Mouse (Mus musculus): ENCODE data around the gene Sez6l2. TPM values are rescaled to one million over a fixed set of nuclear protein-coding genes. Genes with fewer than 3 reads are reported as not detected.

Gene Sez6l2
- total RNA-seq, 2 experiments from 2014 or later: 0.45 TPM; not detected in 1

DNA sequence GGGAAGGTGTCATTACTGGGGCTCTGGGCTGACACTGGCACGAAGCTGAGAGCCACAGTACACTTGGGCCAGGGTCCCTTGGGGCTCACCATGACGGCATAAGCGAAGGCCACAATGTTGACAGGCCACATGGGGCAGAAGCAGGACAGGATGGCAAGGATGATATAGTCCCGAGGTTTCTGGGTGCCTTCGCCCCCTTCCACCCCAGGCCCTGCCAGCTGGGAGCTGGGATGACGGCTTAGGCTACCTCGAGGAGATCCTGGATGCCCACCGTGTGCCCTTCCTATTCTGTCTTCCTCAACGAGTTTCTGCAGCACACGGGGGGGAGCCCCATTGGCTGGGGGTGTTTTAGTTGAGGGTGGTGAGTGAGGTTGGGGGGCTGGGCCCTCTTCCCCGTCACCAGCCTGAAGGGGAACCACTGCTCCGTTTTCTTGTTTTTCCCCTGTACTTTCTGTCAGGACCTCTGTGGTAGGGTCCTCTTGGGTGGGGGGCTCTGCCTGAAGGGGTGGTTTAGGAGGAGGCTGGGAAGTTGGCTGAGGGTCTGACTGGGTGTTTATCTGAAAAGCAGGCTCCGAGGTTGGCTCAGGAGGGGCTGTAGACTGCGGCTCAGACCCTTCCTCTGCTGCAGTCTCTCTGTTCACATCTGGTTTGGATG lies 69.1 kb downstream of the Sez6l2 start:
- no peak for ATAC-seq (replicated peaks; ENCODE audit: low FRiP score, poor library complexity, severe bottlenecking)

DNA sequence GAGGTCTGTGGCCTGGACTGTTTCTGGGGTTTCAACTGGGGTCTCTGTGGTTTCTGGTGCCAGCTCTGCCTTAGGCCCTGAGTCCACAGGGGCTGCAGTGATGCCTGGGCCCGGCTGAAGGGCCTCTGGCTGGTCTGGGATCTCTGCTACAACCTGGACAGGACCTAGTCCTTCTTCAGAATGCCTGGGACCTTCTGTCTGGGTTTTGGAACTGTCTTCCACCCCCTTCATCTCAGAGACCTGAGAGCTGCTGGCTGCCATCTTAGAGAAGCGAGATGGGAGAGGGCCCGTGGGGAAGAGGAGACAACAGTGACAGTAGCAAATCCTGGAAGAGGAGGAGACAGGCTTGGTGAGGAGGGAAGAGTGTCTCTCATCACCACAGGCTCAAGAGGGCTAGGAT lies 69.7 kb downstream of the Sez6l2 start:
- ATAC-seq (replicated peaks; ENCODE audit: low FRiP score, poor library complexity, severe bottlenecking): no peak

Other genes with a start within 250 kb of the Sez6l2 start
- gene Coro1a, start 242.8 kb upstream of the Sez6l2 start, total RNA-seq (2015; ENCODE audit: low replicate concordance): 103 and 171 TPM in 2 replicates
- gene Coro1a, start 242.8 kb upstream of the Sez6l2 start, total RNA-seq (2017; ENCODE audit: low replicate concordance): 101 and 106 TPM in 2 replicates
- 46.5 and 49.0 TPM in 2 replicates for gene Mapk3, start 191.0 kb upstream of the Sez6l2 start, total RNA-seq (2015; ENCODE audit: low replicate concordance)
- gene Mapk3, start 191.0 kb upstream of the Sez6l2 start, total RNA-seq (2017; ENCODE audit: low replicate concordance): 18.6 and 19.3 TPM in 2 replicates
- gene Gdpd3, start 184.2 kb upstream of the Sez6l2 start, total RNA-seq (2015; ENCODE audit: low replicate concordance): 9.2 and 11.9 TPM in 2 replicates
- gene Gdpd3, start 184.2 kb upstream of the Sez6l2 start, total RNA-seq (2017; ENCODE audit: low replicate concordance): 8.1 TPM in 1 of 2 replicates, not detected in the other
- 182 and 256 TPM in 2 replicates for gene Ypel3, start 173.6 kb upstream of the Sez6l2 start, total RNA-seq (2015; ENCODE audit: low replicate concordance)
- 61.6 and 74.1 TPM in 2 replicates for gene Ypel3, start 173.6 kb upstream of the Sez6l2 start, total RNA-seq (2017; ENCODE audit: low replicate concordance)
- gene Tbx6, start 169.1 kb upstream of the Sez6l2 start, total RNA-seq (2015; ENCODE audit: low replicate concordance): 2.1 and 4.3 TPM in 2 replicates
- gene Tbx6, start 169.1 kb upstream of the Sez6l2 start, total RNA-seq (2017; ENCODE audit: low replicate concordance): 2.6 and 2.7 TPM in 2 replicates
- 63.7 and 105 TPM in 2 replicates for gene Ppp4c, start 158.1 kb upstream of the Sez6l2 start, total RNA-seq (2015; ENCODE audit: low replicate concordance)
- 52.8 and 67.6 TPM in 2 replicates for gene Ppp4c, start 158.1 kb upstream of the Sez6l2 start, total RNA-seq (2017; ENCODE audit: low replicate concordance)
- not detected in 2 replicates for gene Fam57b, start 152.9 kb upstream of the Sez6l2 start, total RNA-seq (2015; ENCODE audit: low replicate concordance)
- not detected in 2 replicates for gene Fam57b, start 152.9 kb upstream of the Sez6l2 start, total RNA-seq (2017; ENCODE audit: low replicate concordance)
- not detected in 2 replicates for gene 4930451I11Rik, start 118.9 kb upstream of the Sez6l2 start, total RNA-seq (2015; ENCODE audit: low replicate concordance)
- not detected in 2 replicates for gene 4930451I11Rik, start 118.9 kb upstream of the Sez6l2 start, total RNA-seq (2017; ENCODE audit: low replicate concordance)
- not detected in 2 replicates for gene Doc2a, start 103.1 kb upstream of the Sez6l2 start, total RNA-seq (2015; ENCODE audit: low replicate concordance)
- gene Doc2a, start 103.1 kb upstream of the Sez6l2 start, total RNA-seq (2017; ENCODE audit: low replicate concordance): not detected in 2 replicates
- gene Hirip3, start 88.6 kb upstream of the Sez6l2 start, total RNA-seq (2015; ENCODE audit: low replicate concordance): 50.8 and 63.3 TPM in 2 replicates
- gene Hirip3, start 88.6 kb upstream of the Sez6l2 start, total RNA-seq (2017; ENCODE audit: low replicate concordance): 193 and 296 TPM in 2 replicates
- gene Ino80e, start 88.2 kb upstream of the Sez6l2 start, total RNA-seq (2015; ENCODE audit: low replicate concordance): 19.1 and 20.1 TPM in 2 replicates
- gene Ino80e, start 88.2 kb upstream of the Sez6l2 start, total RNA-seq (2017; ENCODE audit: low replicate concordance): 20.2 and 30.4 TPM in 2 replicates
- gene Taok2, start 65.9 kb upstream of the Sez6l2 start, total RNA-seq (2015; ENCODE audit: low replicate concordance): 23.1 and 38.2 TPM in 2 replicates
- gene Taok2, start 65.9 kb upstream of the Sez6l2 start, total RNA-seq (2017; ENCODE audit: low replicate concordance): 65.6 and 76.2 TPM in 2 replicates
- gene Tmem219, start 27.6 kb upstream of the Sez6l2 start, total RNA-seq (2015; ENCODE audit: low replicate concordance): 3.2 and 5.4 TPM in 2 replicates
- 4.0 and 10.4 TPM in 2 replicates for gene Tmem219, start 27.6 kb upstream of the Sez6l2 start, total RNA-seq (2017; ENCODE audit: low replicate concordance)
- 21.6 TPM in 1 of 2 replicates, not detected in the other for gene Kctd13, start 21.7 kb upstream of the Sez6l2 start, total RNA-seq (2015; ENCODE audit: low replicate concordance)
- gene Kctd13, start 21.7 kb upstream of the Sez6l2 start, total RNA-seq (2017; ENCODE audit: low replicate concordance): 0.53 and 3.3 TPM in 2 replicates
- gene Asphd1, start 981 bp upstream of the Sez6l2 start, total RNA-seq (2015; ENCODE audit: low replicate concordance): not detected in 2 replicates
- gene Asphd1, start 981 bp upstream of the Sez6l2 start, total RNA-seq (2017; ENCODE audit: low replicate concordance): not detected in 2 replicates
- 29.8 and 30.3 TPM in 2 replicates for gene Cdipt, start 25.4 kb downstream of the Sez6l2 start, total RNA-seq (2015; ENCODE audit: low replicate concordance)
- 19.7 and 27.1 TPM in 2 replicates for gene Cdipt, start 25.4 kb downstream of the Sez6l2 start, total RNA-seq (2017; ENCODE audit: low replicate concordance)
- 2.9 TPM in 1 of 2 replicates, not detected in the other for gene Cdiptos, start 25.5 kb downstream of the Sez6l2 start, total RNA-seq (2015; ENCODE audit: low replicate concordance)
- gene Cdiptos, start 25.5 kb downstream of the Sez6l2 start, total RNA-seq (2017; ENCODE audit: low replicate concordance): not detected in 2 replicates
- gene Mvp, start 64.1 kb downstream of the Sez6l2 start, total RNA-seq (2015; ENCODE audit: low replicate concordance): 0.36 and 0.42 TPM in 2 replicates
- gene Mvp, start 64.1 kb downstream of the Sez6l2 start, total RNA-seq (2017; ENCODE audit: low replicate concordance): 6.7 and 7.7 TPM in 2 replicates
- gene Pagr1b, start 65.9 kb downstream of the Sez6l2 start, total RNA-seq (2015; ENCODE audit: low replicate concordance): not detected in 2 replicates
- gene Pagr1b, start 65.9 kb downstream of the Sez6l2 start, total RNA-seq (2017; ENCODE audit: low replicate concordance): 0.64 and 11.8 TPM in 2 replicates
- gene Pagr1a, start 66.8 kb downstream of the Sez6l2 start, total RNA-seq (2015; ENCODE audit: low replicate concordance): 24.1 and 46.9 TPM in 2 replicates
- gene Pagr1a, start 66.8 kb downstream of the Sez6l2 start, total RNA-seq (2017; ENCODE audit: low replicate concordance): 10.6 and 26.2 TPM in 2 replicates
- gene Gm42742, start 70.5 kb downstream of the Sez6l2 start, total RNA-seq (2015; ENCODE audit: low replicate concordance): 1.7 TPM in 1 of 2 replicates, not detected in the other
- gene Gm42742, start 70.5 kb downstream of the Sez6l2 start, total RNA-seq (2017; ENCODE audit: low replicate concordance): 10.8 and 28.1 TPM in 2 replicates
- 0.84 TPM in 1 of 2 replicates, not detected in the other for gene Prrt2, start 70.6 kb downstream of the Sez6l2 start, total RNA-seq (2015; ENCODE audit: low replicate concordance)
- gene Prrt2, start 70.6 kb downstream of the Sez6l2 start, total RNA-seq (2017; ENCODE audit: low replicate concordance): 3.0 TPM in 1 of 2 replicates, not detected in the other
- gene Maz, start 76.5 kb downstream of the Sez6l2 start, total RNA-seq (2015; ENCODE audit: low replicate concordance): 175 and 179 TPM in 2 replicates
- gene Maz, start 76.5 kb downstream of the Sez6l2 start, total RNA-seq (2017; ENCODE audit: low replicate concordance): 96.8 and 123 TPM in 2 replicates
- gene Kif22, start 91.9 kb downstream of the Sez6l2 start, total RNA-seq (2015; ENCODE audit: low replicate concordance): 651 and 861 TPM in 2 replicates
- 380 and 614 TPM in 2 replicates for gene Kif22, start 91.9 kb downstream of the Sez6l2 start, total RNA-seq (2017; ENCODE audit: low replicate concordance)
- gene Zg16, start 136.8 kb downstream of the Sez6l2 start, total RNA-seq (2015; ENCODE audit: low replicate concordance): 3.6 and 9.2 TPM in 2 replicates
- 1.2 and 6.0 TPM in 2 replicates for gene Zg16, start 136.8 kb downstream of the Sez6l2 start, total RNA-seq (2017; ENCODE audit: low replicate concordance)
- 18.0 and 25.9 TPM in 2 replicates for gene AI467606, start 140.8 kb downstream of the Sez6l2 start, total RNA-seq (2015; ENCODE audit: low replicate concordance)
- gene AI467606, start 140.8 kb downstream of the Sez6l2 start, total RNA-seq (2017; ENCODE audit: low replicate concordance): 10.5 and 12.7 TPM in 2 replicates
- gene Qprt, start 171.7 kb downstream of the Sez6l2 start, total RNA-seq (2015; ENCODE audit: low replicate concordance): not detected in 2 replicates
- 1.8 TPM in 1 of 2 replicates, not detected in the other for gene Qprt, start 171.7 kb downstream of the Sez6l2 start, total RNA-seq (2017; ENCODE audit: low replicate concordance)
- 16.2 and 30.2 TPM in 2 replicates for gene Spn, start 187.3 kb downstream of the Sez6l2 start, total RNA-seq (2015; ENCODE audit: low replicate concordance)
- 30.8 and 32.0 TPM in 2 replicates for gene Spn, start 187.3 kb downstream of the Sez6l2 start, total RNA-seq (2017; ENCODE audit: low replicate concordance)
- 18.7 and 25.2 TPM in 2 replicates for gene Cd2bp2, start 245.5 kb downstream of the Sez6l2 start, total RNA-seq (2015; ENCODE audit: low replicate concordance)
- 43.6 and 63.3 TPM in 2 replicates for gene Cd2bp2, start 245.5 kb downstream of the Sez6l2 start, total RNA-seq (2017; ENCODE audit: low replicate concordance)